Mouse (Mus musculus) hindbrain, embryonic 12.5 days (tissue): ENCODE data around the gene Cbx1. TPM values are rescaled to one million over a fixed set of nuclear protein-coding genes. Genes with fewer than 3 reads are reported as not detected.

Source experiments
- ATAC-seq: fragments of 200-750 bp; cut with Nextera tagmentation; 2 replicates; pipeline ENCODE4 v1.8.0; 2017; ENCODE audit warnings: moderate TSS enrichment; ENCODE audit not compliant: low FRiP score
- H3K27ac ChIP-seq: fragments of 300-500 bp; sonication (generic); 2 replicates; pipeline ENCODE4 v1.5.1; 2016; ENCODE audit warnings: mild to moderate bottlenecking
- H3K27me3 ChIP-seq: fragments of 300-500 bp; sonication (generic); 2 replicates; pipeline ENCODE4 v1.6.1; 2016; ENCODE audit warnings: mild to moderate bottlenecking
- H3K36me3 ChIP-seq: fragments of 300-500 bp; sonication (generic); 2 replicates; pipeline ENCODE4 v1.6.1; 2016; ENCODE audit warnings: mild to moderate bottlenecking
- H3K4me1 ChIP-seq: fragments of 300-500 bp; sonication (generic); 2 replicates; pipeline ENCODE4 v1.6.1; 2016
- H3K4me2 ChIP-seq: fragments of 300-500 bp; sonication (generic); replicated peaks from 2 replicates; pipeline ENCODE4 v1.6.1; 2016; ENCODE audit warnings: mild to moderate bottlenecking
- H3K4me3 ChIP-seq: fragments of 300-500 bp; sonication (generic); 2 replicates; pipeline ENCODE4 v1.5.1; 2016; ENCODE audit warnings: mild to moderate bottlenecking
- H3K9ac ChIP-seq: fragments of 300-500 bp; sonication (generic); 2 replicates; pipeline ENCODE4 v1.6.1; 2016; ENCODE audit warnings: mild to moderate bottlenecking, moderate library complexity
- H3K9me3 ChIP-seq: fragments of 300-500 bp; sonication (generic); replicated peaks from 2 replicates; pipeline ENCODE4 v1.6.1; 2016; ENCODE audit warnings: mild to moderate bottlenecking
- WGBS: fragments of 180-500 bp; shearing (Covaris S2); methylation state at CpG from one replicate; pipeline ENCODE4 v1.1.7; 2016; 5-methylcytosine and 5-hydroxymethylcytosine counted together
- polyA plus RNA-seq: library from polyadenylated mRNA; unstranded; fragments of >200 nt; fragmentation: Nextera tagmentation; extraction: Ambion mirVana; gene quantifications from 2 replicates; pipeline ENCODE4 v1.2.1, GENCODE M21; 2016

The Cbx1 gene
- polyA plus RNA-seq, 1 experiment from 2014 or later: 136 TPM

GRCm38 (mm10) chr11:96762742-96763470, 26.0 kb upstream of the Cbx1 start:
- Histone ChIP-seq H3K36me3 (peaks cover 2% of the 10 kb centered on the region), H3K9ac (no peak overlapping the region), H3K9me3 (no peaks in the 10 kb centered on the region), H3K27me3 (no peaks in the 10 kb centered on the region), H3K4me1 (peaks cover 36% of the 10 kb centered on the region), H3K4me3 (no peak overlapping the region), H3K27ac (0 out of 2 replicates have a peak overlapping the region, but pooled peaks have one; percentile 17), H3K4me2 (no peak overlapping the region)
- 65% methylated on average over 15 of the region's 15 CpGs for WGBS
- no peak for ATAC-seq

- H3K9ac ChIP-seq: peak overlapping the region; percentile 44; the same call in 1 of the 2 replicates
- H3K27ac ChIP-seq: 0 out of 2 replicates have a peak overlapping the region, but pooled peaks have one; percentile 52
- H3K27me3 ChIP-seq: no peaks in the 10 kb centered on the region
- H3K4me3 ChIP-seq: no peak overlapping the region
- H3K4me1 ChIP-seq: peaks cover 41% of the 10 kb centered on the region
- WGBS: 27% methylated on average over 13 of the region's 13 CpGs
- H3K4me2 ChIP-seq: peak overlapping the region; percentile 36
- peaks cover 20% of the 10 kb centered on the region for H3K36me3 ChIP-seq
- ATAC-seq: no peak
- H3K9me3 ChIP-seq: no peaks in the 10 kb centered on the region
These were observed 24.2 kb upstream of the Cbx1 start for GRCm38 (mm10) chr11:96764511-96765350.

- no peak overlapping the region for H3K27ac ChIP-seq
- ATAC-seq: no peak
- no peaks in the 10 kb centered on the region for H3K27me3 ChIP-seq
- H3K4me1 ChIP-seq: peaks cover 41% of the 10 kb centered on the region
- H3K9me3 ChIP-seq: no peaks in the 10 kb centered on the region
- H3K4me2 ChIP-seq: no peak overlapping the region
- H3K36me3 ChIP-seq: peaks cover 29% of the 10 kb centered on the region
- 79% methylated on average over 7 of the region's 7 CpGs for WGBS
- H3K9ac ChIP-seq: no peak overlapping the region
- no peak overlapping the region for H3K4me3 ChIP-seq
These were observed 23.3 kb upstream of the Cbx1 start for GRCm38 (mm10) chr11:96765645-96766044.

- Histone ChIP-seq H3K4me3 (no peak overlapping the region), H3K9me3 (no peaks in the 10 kb centered on the region), H3K36me3 (peaks cover 38% of the 10 kb centered on the region), H3K4me1 (peaks cover 41% of the 10 kb centered on the region), H3K27me3 (no peaks in the 10 kb centered on the region), H3K9ac (peak overlapping the region; percentile 25; the same call in 1 of the 2 replicates), H3K27ac (peak overlapping the region; percentile 81), H3K4me2 (no peak overlapping the region)
- peak; percentile 5; the same call in 1 of the 2 replicates for ATAC-seq
- WGBS: 69% methylated on average over 12 of the region's 12 CpGs
These were observed 22.4 kb upstream of the Cbx1 start for GRCm38 (mm10) chr11:96766555-96766954.

- Histone ChIP-seq H3K4me3 (no peak overlapping the region), H3K4me1 (peaks cover 41% of the 10 kb centered on the region), H3K9ac (no peak overlapping the region), H3K4me2 (no peak overlapping the region), H3K9me3 (no peaks in the 10 kb centered on the region), H3K27me3 (no peaks in the 10 kb centered on the region), H3K36me3 (peaks cover 43% of the 10 kb centered on the region), H3K27ac (peak overlapping the region; percentile 81)
- ATAC-seq: peak; percentile 49
- WGBS: 8% methylated on average over 7 of the region's 7 CpGs
These were observed 21.8 kb upstream of the Cbx1 start for GRCm38 (mm10) chr11:96767096-96767495.

- peaks cover 36% of the 10 kb centered on the region for H3K4me1 ChIP-seq
- 62% methylated on average over 9 of the region's 9 CpGs for WGBS
- peak overlapping the region; percentile 15; the same call in 1 of the 2 replicates for H3K9ac ChIP-seq
- H3K9me3 ChIP-seq: no peaks in the 10 kb centered on the region
- no peak overlapping the region for H3K4me3 ChIP-seq
- H3K36me3 ChIP-seq: peaks cover 55% of the 10 kb centered on the region
- peak overlapping the region; percentile 81 for H3K27ac ChIP-seq
- H3K4me2 ChIP-seq: no peak overlapping the region
- no peak for ATAC-seq
- no peaks in the 10 kb centered on the region for H3K27me3 ChIP-seq
These were observed 20.7 kb upstream of the Cbx1 start for GRCm38 (mm10) chr11:96768240-96768639.

- no peaks in the 10 kb centered on the region for H3K27me3 ChIP-seq
- no peak overlapping the region for H3K4me2 ChIP-seq
- H3K36me3 ChIP-seq: peaks cover 56% of the 10 kb centered on the region
- H3K9me3 ChIP-seq: no peaks in the 10 kb centered on the region
- no peak overlapping the region for H3K27ac ChIP-seq
- 0 out of 2 replicates have a peak overlapping the region, but pooled peaks have one; percentile 9 for H3K9ac ChIP-seq
- WGBS: 96% methylated on average over 9 of the region's 9 CpGs
- no peak for ATAC-seq
- peaks cover 27% of the 10 kb centered on the region for H3K4me1 ChIP-seq
- no peak overlapping the region for H3K4me3 ChIP-seq
These were observed 17.5 kb upstream of the Cbx1 start for GRCm38 (mm10) chr11:96771274-96771975.

- Histone ChIP-seq H3K4me1 (peaks cover 23% of the 10 kb centered on the region), H3K36me3 (peaks cover 56% of the 10 kb centered on the region), H3K27me3 (no peaks in the 10 kb centered on the region), H3K9ac (no peak overlapping the region), H3K4me2 (no peak overlapping the region), H3K9me3 (no peaks in the 10 kb centered on the region), H3K27ac (no peak overlapping the region), H3K4me3 (no peak overlapping the region)
- ATAC-seq: no peak
- 91% methylated on average over 9 of the region's 9 CpGs for WGBS
These were observed 16.5 kb upstream of the Cbx1 start for GRCm38 (mm10) chr11:96772413-96772812.

- peaks cover 13% of the 10 kb centered on the region for H3K4me1 ChIP-seq
- H3K9me3 ChIP-seq: no peaks in the 10 kb centered on the region
- H3K4me3 ChIP-seq: no peak overlapping the region
- no peak for ATAC-seq
- no peak overlapping the region for H3K27ac ChIP-seq
- H3K4me2 ChIP-seq: no peak overlapping the region
- H3K27me3 ChIP-seq: no peaks in the 10 kb centered on the region
- WGBS: 88% methylated on average over 3 of the region's 3 CpGs
- H3K36me3 ChIP-seq: peaks cover 38% of the 10 kb centered on the region
- no peak overlapping the region for H3K9ac ChIP-seq
These were observed 14.4 kb upstream of the Cbx1 start for GRCm38 (mm10) chr11:96774536-96774935.

GRCm38 (mm10) chr11:96775063-96775462, 13.9 kb upstream of the Cbx1 start:
- ATAC-seq: no peak
- 88% methylated on average over 8 of the region's 8 CpGs for WGBS
- Histone ChIP-seq H3K4me3 (no peak overlapping the region), H3K9ac (no peak overlapping the region), H3K27ac (no peak overlapping the region), H3K36me3 (peaks cover 33% of the 10 kb centered on the region), H3K4me2 (no peak overlapping the region), H3K4me1 (peaks cover 13% of the 10 kb centered on the region), H3K9me3 (no peaks in the 10 kb centered on the region), H3K27me3 (no peaks in the 10 kb centered on the region)

- no peak for ATAC-seq
- peaks cover 13% of the 10 kb centered on the region for H3K4me1 ChIP-seq
- H3K4me2 ChIP-seq: no peak overlapping the region; the same call in 1 of the 2 replicates
- no peak overlapping the region for H3K9ac ChIP-seq
- H3K27ac ChIP-seq: no peak overlapping the region
- H3K27me3 ChIP-seq: no peaks in the 10 kb centered on the region
- H3K4me3 ChIP-seq: no peak overlapping the region
- no peaks in the 10 kb centered on the region for H3K9me3 ChIP-seq
- WGBS: 83% methylated on average over 7 of the region's 7 CpGs
- H3K36me3 ChIP-seq: peaks cover 27% of the 10 kb centered on the region
These were observed 13.3 kb upstream of the Cbx1 start for GRCm38 (mm10) chr11:96775665-96776064.

GRCm38 (mm10) chr11:96776068-96776467, 12.9 kb upstream of the Cbx1 start:
- ATAC-seq: no peak
- Histone ChIP-seq H3K4me2 (peak overlapping the region; percentile 83), H3K27me3 (no peaks in the 10 kb centered on the region), H3K36me3 (peaks cover 23% of the 10 kb centered on the region), H3K9me3 (no peaks in the 10 kb centered on the region), H3K4me3 (peak overlapping the region; percentile 75; the same call in 1 of the 2 replicates), H3K4me1 (peaks cover 13% of the 10 kb centered on the region), H3K27ac (no peak overlapping the region), H3K9ac (peak overlapping the region; percentile 80)
- 53% methylated on average over 3 of the region's 3 CpGs for WGBS
